Mouse (Mus musculus) neural tube, embryonic 12.5 days (tissue): ENCODE results near the gene Nlrp9c. TPM values are rescaled to one million over a fixed set of nuclear protein-coding genes. Genes with fewer than 3 reads are reported as not detected.
"Not testable (repeated sequence)": the region's sequence is repeated elsewhere in the genome, so short reads cannot be mapped to it uniquely, and the experiment has no call there.

Experiments
- ATAC-seq: fragments of 200-750 bp; cut with Nextera tagmentation; 2 replicates; pipeline ENCODE4 v1.8.0; 2017; ENCODE audit warnings: low read depth, mild to moderate bottlenecking, moderate TSS enrichment, moderate library complexity; ENCODE audit not compliant: low FRiP score
- H3K27ac ChIP-seq: fragments of 300-500 bp; sonication (generic); 2 replicates; pipeline ENCODE4 v1.5.1; 2016
- H3K27me3 ChIP-seq: fragments of 300-500 bp; sonication (generic); replicated peaks from 2 replicates; pipeline ENCODE4 v1.6.1; 2016; ENCODE audit warnings: mild to moderate bottlenecking
- H3K36me3 ChIP-seq: fragments of 300-500 bp; sonication (generic); 2 replicates; pipeline ENCODE4 v1.6.1; 2016; ENCODE audit warnings: mild to moderate bottlenecking
- H3K4me1 ChIP-seq: fragments of 300-500 bp; sonication (generic); 2 replicates; pipeline ENCODE4 v1.6.1; 2016
- H3K4me2 ChIP-seq: fragments of 300-500 bp; sonication (generic); replicated peaks from 2 replicates; pipeline ENCODE4 v1.6.1; 2016; ENCODE audit warnings: mild to moderate bottlenecking
- H3K4me3 ChIP-seq: fragments of 300-500 bp; sonication (generic); 2 replicates; pipeline ENCODE4 v1.5.1; 2016
- H3K9ac ChIP-seq: fragments of 300-500 bp; sonication (generic); 2 replicates; pipeline ENCODE4 v1.6.1; 2016; ENCODE audit warnings: mild to moderate bottlenecking
- H3K9me3 ChIP-seq: fragments of 300-500 bp; sonication (generic); 2 replicates; pipeline ENCODE4 v1.6.1; 2016; ENCODE audit warnings: mild to moderate bottlenecking
- WGBS: fragments of 180-500 bp; shearing (Covaris S2); methylation state at CpG from one replicate; pipeline ENCODE4 v1.1.7; 2016; 5-methylcytosine and 5-hydroxymethylcytosine counted together
- polyA plus RNA-seq: library from polyadenylated mRNA; unstranded; fragments of >200 nt; fragmentation: Nextera tagmentation; extraction: Ambion mirVana; gene quantifications from 2 replicates; pipeline ENCODE4 v1.2.1, GENCODE M21; 2016

Nlrp9c gene
- not detected in 2 replicates for polyA plus RNA-seq

- H3K27me3 ChIP-seq, ATAC-seq, H3K36me3 ChIP-seq, H3K4me3 ChIP-seq, H3K27ac ChIP-seq, H3K9me3 ChIP-seq, H3K4me2 ChIP-seq, H3K9ac ChIP-seq, H3K4me1 ChIP-seq: not testable (repeated sequence)
- 64% methylated on average over 2 of the region's 2 CpGs for WGBS
Observed at GRCm38 (mm10) chr7:26403600-26403999, at the start of gene Nlrp9c. TSS of gene Nlrp9c (minus strand) at chr7:26403700.

- no peaks in the 10 kb centered on the region for H3K27me3 ChIP-seq
- 87% methylated on average over 5 of the region's 5 CpGs for WGBS
- no peak within 1 kb of the TSS for H3K4me3 ChIP-seq
- no peaks in the 10 kb centered on the region for H3K36me3 ChIP-seq
- H3K9me3 ChIP-seq, result no peaks in the 10 kb centered on the region
- no peak within 1 kb of the TSS for H3K4me2 ChIP-seq
- ATAC-seq, result no peak
- H3K9ac ChIP-seq, result no peak within 1 kb of the TSS
- no peak within 1 kb of the TSS for H3K27ac ChIP-seq
- H3K4me1 ChIP-seq, result no peaks in the 10 kb centered on the region
Observed at GRCm38 (mm10) chr7:26434813-26435212, 31.3 kb upstream of the Nlrp9c start, which contains the start of gene Nlrp4a. TSS of gene Nlrp4a (plus strand) at chr7:26435113.

GRCm38 (mm10) chr7:26391811-26392210 lies 11.7 kb downstream of the Nlrp9c start:
- H3K9ac ChIP-seq, result not testable (repeated sequence)

GRCm38 (mm10) chr7:26391137-26391536 lies 12.4 kb downstream of the Nlrp9c start:
- 84% methylated on average over 2 of the region's 2 CpGs for WGBS
- H3K4me1 ChIP-seq, H3K4me3 ChIP-seq, H3K36me3 ChIP-seq, ATAC-seq, H3K4me2 ChIP-seq, H3K27me3 ChIP-seq, H3K27ac ChIP-seq, H3K9ac ChIP-seq, H3K9me3 ChIP-seq: not testable (repeated sequence)

More at GRCm38 (mm10) chr7:26391811-26392210, 11.7 kb downstream of the Nlrp9c start:
- not testable (repeated sequence) for H3K4me1 ChIP-seq, H3K27ac ChIP-seq, H3K9me3 ChIP-seq, ATAC-seq, H3K36me3 ChIP-seq, H3K27me3 ChIP-seq, H3K4me2 ChIP-seq, H3K4me3 ChIP-seq
- WGBS, result 89% methylated on average over 6 of the region's 6 CpGs

GRCm38 (mm10) chr7:26386691-26387090 lies 16.8 kb downstream of the Nlrp9c start:
- not testable (repeated sequence) for H3K27me3 ChIP-seq, H3K9ac ChIP-seq, H3K9me3 ChIP-seq, H3K4me3 ChIP-seq, H3K4me1 ChIP-seq, H3K36me3 ChIP-seq, ATAC-seq, H3K4me2 ChIP-seq, H3K27ac ChIP-seq
- 89% methylated on average over 5 of the region's 5 CpGs for WGBS

- H3K27me3 ChIP-seq, result no peaks in the 10 kb centered on the region
- no peaks in the 10 kb centered on the region for H3K9me3 ChIP-seq
- H3K4me2 ChIP-seq, result no peak overlapping the region
- H3K4me3 ChIP-seq, result no peak overlapping the region
- H3K9ac ChIP-seq, result no peak overlapping the region
- ATAC-seq, result no peak
- H3K27ac ChIP-seq, result no peak overlapping the region
- no peaks in the 10 kb centered on the region for H3K4me1 ChIP-seq
- WGBS, result 96% methylated on average over 1 of the region's 1 CpGs
- no peaks in the 10 kb centered on the region for H3K36me3 ChIP-seq
Observed at GRCm38 (mm10) chr7:26380807-26381206, 22.7 kb downstream of the Nlrp9c start.

GRCm38 (mm10) chr7:26373221-26373620 lies 30.3 kb downstream of the Nlrp9c start:
- 87% methylated on average over 5 of the region's 5 CpGs for WGBS
- not testable (repeated sequence) for H3K36me3 ChIP-seq, H3K4me3 ChIP-seq, H3K27me3 ChIP-seq, H3K4me1 ChIP-seq, H3K9ac ChIP-seq, H3K9me3 ChIP-seq, H3K4me2 ChIP-seq, H3K27ac ChIP-seq, ATAC-seq

GRCm38 (mm10) chr7:26356719-26357118 lies 46.8 kb downstream of the Nlrp9c start:
- not testable (repeated sequence) for ATAC-seq, H3K9ac ChIP-seq, H3K9me3 ChIP-seq, H3K4me2 ChIP-seq, H3K27ac ChIP-seq, H3K4me1 ChIP-seq, H3K36me3 ChIP-seq, H3K27me3 ChIP-seq, H3K4me3 ChIP-seq
- 91% methylated on average over 6 of the region's 6 CpGs for WGBS

GRCm38 (mm10) chr7:26352258-26352657 lies 51.2 kb downstream of the Nlrp9c start:
- H3K9ac ChIP-seq, H3K36me3 ChIP-seq, H3K4me1 ChIP-seq, H3K4me2 ChIP-seq, H3K9me3 ChIP-seq, H3K27me3 ChIP-seq, H3K27ac ChIP-seq, H3K4me3 ChIP-seq, ATAC-seq: not testable (repeated sequence)
- WGBS, result 72% methylated on average over 3 of the region's 3 CpGs

- not testable (repeated sequence) for H3K36me3 ChIP-seq, H3K4me3 ChIP-seq, H3K9ac ChIP-seq, H3K4me1 ChIP-seq, H3K27me3 ChIP-seq, ATAC-seq, H3K4me2 ChIP-seq, H3K27ac ChIP-seq
- 0 out of 2 replicates have a peak, but pooled peaks cover 11% of the 10 kb centered on the region for H3K9me3 ChIP-seq
Observed at GRCm38 (mm10) chr7:26350177-26350576, 53.3 kb downstream of the Nlrp9c start.

- not testable (repeated sequence) for H3K36me3 ChIP-seq, H3K4me2 ChIP-seq, ATAC-seq, H3K4me3 ChIP-seq, H3K27me3 ChIP-seq, H3K9me3 ChIP-seq, H3K9ac ChIP-seq, H3K4me1 ChIP-seq, H3K27ac ChIP-seq
- 68% methylated on average over 3 of the region's 3 CpGs for WGBS
Observed at GRCm38 (mm10) chr7:26320361-26320760, 83.1 kb downstream of the Nlrp9c start.

GRCm38 (mm10) chr7:26315809-26316208 lies 87.7 kb downstream of the Nlrp9c start:
- not testable (repeated sequence) for H3K36me3 ChIP-seq, H3K4me2 ChIP-seq, H3K9ac ChIP-seq, H3K4me1 ChIP-seq, H3K27ac ChIP-seq, H3K4me3 ChIP-seq, H3K9me3 ChIP-seq, ATAC-seq, H3K27me3 ChIP-seq
- WGBS, result 87% methylated on average over 4 of the region's 4 CpGs

GRCm38 (mm10) chr7:26315194-26315593 lies 88.3 kb downstream of the Nlrp9c start:
- H3K4me3 ChIP-seq, result not testable (repeated sequence)

More at GRCm38 (mm10) chr7:26315194-26315593, 88.3 kb downstream of the Nlrp9c start:
- not testable (repeated sequence) for H3K27me3 ChIP-seq, H3K4me1 ChIP-seq, H3K4me2 ChIP-seq, ATAC-seq, H3K9me3 ChIP-seq, H3K9ac ChIP-seq, H3K27ac ChIP-seq, H3K36me3 ChIP-seq
- 88% methylated on average over 2 of the region's 2 CpGs for WGBS
